Mouse (Mus musculus): Measurements from ENCODE around the gene Hp.

The Hp gene

GRCm38 (mm10) chr8:109565498-109566333 lies 13.3 kb downstream of the Hp start, which contains the start of the genes Dhx38 and Txnl4b:
TSS of gene Dhx38 (minus strand) at chr8:109565861.
TSS of gene Txnl4b (plus strand) at chr8:109565892.
- in situ Hi-C loops (cut with MboI, MseI): loop anchor here (5.0 to 25.0 kb wide), 2 partner anchors 42 to 1997 kb away; partner anchors contain the start of gene Dhodh (in 2 of the 2)

DNA sequence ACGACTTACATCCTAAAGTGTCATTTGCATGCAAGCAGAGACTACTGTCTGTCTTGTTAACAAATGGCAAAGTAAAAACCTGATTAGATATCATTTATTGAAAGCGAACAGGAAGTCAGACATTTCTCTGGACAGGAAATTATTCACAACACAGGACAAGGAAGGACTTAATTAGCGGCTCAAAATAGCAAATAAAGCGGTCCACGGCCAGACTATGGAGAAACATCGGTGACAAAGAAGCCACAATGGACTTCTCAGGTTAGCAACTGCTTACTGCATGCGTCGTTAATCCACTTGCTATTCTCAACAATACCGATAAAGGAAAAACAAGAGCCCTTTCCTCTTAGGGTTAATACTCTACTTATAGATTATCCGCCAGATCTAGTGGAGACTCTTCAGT lies 14.2 kb downstream of the Hp start:
- in situ Hi-C loops (cut with MboI, MseI): loop anchor here (5.0 to 25.0 kb wide), 3 partner anchors 43 to 1998 kb away; partner anchors contain the start of gene Dhodh (in 2 of the 2)

DNA sequence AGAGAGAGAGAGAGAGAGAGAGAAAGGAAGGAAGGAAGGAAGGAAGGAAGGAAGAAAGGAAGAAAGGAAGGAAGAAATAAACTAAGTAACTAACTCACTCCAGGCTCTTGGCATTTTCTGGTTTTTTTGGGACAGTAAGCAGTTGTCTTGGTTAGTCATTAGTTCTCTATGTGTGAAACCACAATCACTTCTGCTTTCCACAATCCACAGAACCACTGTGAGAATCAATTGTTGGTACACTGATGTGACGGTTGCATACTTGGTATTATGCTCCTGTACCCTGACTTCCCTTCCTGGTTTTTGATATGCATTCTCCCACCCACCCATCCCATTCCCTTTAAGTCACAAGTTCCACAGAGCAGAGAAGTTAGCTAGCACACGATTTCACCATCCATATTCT lies 15.1 kb downstream of the Hp start:
- in situ Hi-C loops (cut with MboI, MseI): loop anchor here (5.0 to 25.0 kb wide), 2 partner anchors 672 to 1998 kb away; no protein-coding TSS in a partner anchor

DNA sequence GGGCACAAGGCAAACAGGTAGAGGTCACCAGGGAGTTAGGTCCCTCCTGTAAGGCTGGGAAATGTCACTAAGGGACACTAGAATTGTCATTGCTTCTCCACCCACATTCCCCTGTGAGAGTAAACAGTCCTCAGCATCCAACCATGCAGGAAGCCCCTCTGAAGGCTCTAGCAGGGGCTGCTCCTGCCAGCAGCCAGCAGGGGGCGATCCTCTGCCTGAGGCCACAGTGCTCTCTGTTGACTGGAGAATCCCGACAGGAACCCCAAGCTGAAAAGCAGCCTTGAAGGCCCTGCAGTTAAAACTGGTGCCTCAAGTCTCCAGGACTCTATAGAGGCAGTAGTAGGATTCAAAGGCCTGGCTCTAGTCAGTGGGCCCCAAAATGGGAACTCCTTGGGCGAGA lies 27.3 kb downstream of the Hp start:
- in situ Hi-C loops (cut with MboI, MseI): loop anchor here in 1 of 2 experiments (25.0 kb wide), 1 partner anchor 2011 kb away; no protein-coding TSS in a partner anchor

- in situ Hi-C loops (cut with MboI, MseI): no loop called here
Observed at GRCm38 (mm10) chr8:109544049-109544448, 34.9 kb downstream of the Hp start.

GRCm38 (mm10) chr8:109542748-109543519 lies 36.0 kb downstream of the Hp start:
- in situ Hi-C loops (cut with MboI, MseI): no loop called here

GRCm38 (mm10) chr8:109542165-109542564 lies 36.8 kb downstream of the Hp start:
- in situ Hi-C loops (cut with MboI, MseI): no loop called here

DNA sequence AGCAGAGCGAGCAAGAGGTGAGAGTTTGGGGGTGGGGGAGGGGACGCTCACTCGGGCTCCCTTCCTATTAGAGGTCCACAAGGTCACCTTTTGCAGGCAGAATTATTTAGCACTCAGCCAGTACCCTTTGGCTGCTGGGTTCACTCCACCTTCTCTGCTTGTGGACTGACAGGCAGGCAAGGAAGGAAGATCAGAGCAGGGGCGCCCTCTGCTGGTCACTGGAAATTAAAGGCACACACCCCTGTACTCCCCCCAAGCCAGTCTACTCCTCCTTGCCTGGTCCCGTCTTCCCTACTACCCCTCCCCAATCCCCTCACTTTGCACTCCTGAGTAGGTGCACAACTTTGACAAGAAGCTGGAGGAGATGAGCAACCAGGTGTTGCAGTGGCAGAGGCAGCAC lies 42.3 kb downstream of the Hp start:
- in situ Hi-C loops (cut with MboI, MseI): no loop called here

DNA sequence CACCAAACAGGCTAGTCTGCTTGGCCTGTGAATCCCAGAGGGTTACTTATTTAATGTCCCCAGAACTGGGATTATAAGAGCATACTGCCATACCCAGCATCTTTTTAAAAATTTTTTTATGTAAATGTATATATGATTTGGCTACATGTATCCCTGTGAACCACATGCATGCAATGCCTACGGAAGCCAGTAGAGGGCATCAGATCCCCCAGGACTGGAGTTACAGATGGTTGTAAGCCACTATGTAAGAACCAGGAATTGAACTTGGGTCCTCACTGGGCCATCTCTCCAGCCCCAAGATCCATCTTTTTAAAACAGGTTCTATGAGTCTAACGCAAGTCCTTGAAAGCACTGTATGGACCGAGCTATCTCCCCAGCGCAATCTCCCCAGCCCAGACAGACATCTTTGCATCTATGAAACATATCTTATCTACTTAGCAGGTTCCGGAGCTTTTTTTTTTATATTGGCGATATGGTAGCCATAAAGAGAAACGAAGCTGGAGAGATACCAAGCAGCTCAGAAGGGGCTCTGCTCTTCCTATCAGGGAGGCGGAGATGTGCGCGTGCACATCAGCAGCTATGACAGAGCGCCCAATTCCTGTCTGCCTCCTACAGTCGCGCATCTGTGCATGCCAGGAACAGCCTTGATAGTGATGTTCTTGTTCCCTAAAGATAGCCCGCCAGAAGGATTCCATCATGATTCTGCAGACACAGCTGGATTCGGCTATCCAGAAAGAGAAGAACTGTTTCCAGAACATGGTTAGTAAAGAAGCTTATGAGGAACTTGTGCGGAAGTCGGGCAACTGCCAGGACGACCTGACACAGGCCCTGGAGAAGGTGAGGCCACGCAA lies 43.6 kb downstream of the Hp start:
- in situ Hi-C loops (cut with MboI, MseI): no loop called here
